Mouse (Mus musculus) neural tube, embryonic 14.5 days (tissue): ENCODE data around the gene Gmip. TPM values are rescaled to one million over a fixed set of nuclear protein-coding genes. Genes with fewer than 3 reads are reported as not detected.
A peak's percentile ranks its signal among the peaks of the same experiment; 100 is the strongest.

Experiments
- ATAC-seq: fragments of 200-750 bp; cut with Nextera tagmentation; 2 replicates; pipeline ENCODE4 v1.8.0; 2017; ENCODE audit warnings: low read depth, mild to moderate bottlenecking, moderate TSS enrichment, moderate library complexity
- H3K27ac ChIP-seq: fragments of 300-500 bp; sonication (generic); 2 replicates; pipeline ENCODE4 v1.5.1; 2014; ENCODE audit warnings: low read depth, mild to moderate bottlenecking, control low read depth, low read length, moderate library complexity, mixed read lengths
- H3K27me3 ChIP-seq: fragments of 300-500 bp; sonication (generic); 2 replicates; pipeline ENCODE4 v1.6.1; 2014; ENCODE audit warnings: low read length; ENCODE audit not compliant: control insufficient read depth, insufficient read depth
- H3K36me3 ChIP-seq: fragments of 300-500 bp; sonication (generic); 2 replicates; pipeline ENCODE4 v1.6.1; 2014; ENCODE audit warnings: low read length, mixed read lengths; ENCODE audit not compliant: control insufficient read depth, insufficient read depth
- H3K4me1 ChIP-seq: fragments of 300-500 bp; sonication (generic); 2 replicates; pipeline ENCODE4 v1.6.1; 2014; ENCODE audit warnings: low read length; ENCODE audit not compliant: control insufficient read depth, insufficient read depth
- H3K4me2 ChIP-seq: fragments of 300-500 bp; sonication (generic); 2 replicates; pipeline ENCODE4 v1.6.1; 2014; ENCODE audit warnings: mild to moderate bottlenecking, low read depth, low read length, control low read depth
- H3K4me3 ChIP-seq: fragments of 300-500 bp; sonication (generic); 2 replicates; pipeline ENCODE4 v1.5.1; 2014; ENCODE audit warnings: low read depth, low read length, control low read depth, mixed read lengths
- H3K9ac ChIP-seq: fragments of 300-500 bp; sonication (generic); replicated peaks from 2 replicates; pipeline ENCODE4 v1.6.1; 2014; ENCODE audit warnings: low read depth, mild to moderate bottlenecking, control low read depth, low read length, mixed read lengths
- H3K9me3 ChIP-seq: fragments of 300-500 bp; sonication (generic); 2 replicates; pipeline ENCODE4 v1.6.1; 2016; ENCODE audit warnings: low read length; ENCODE audit not compliant: control insufficient read depth
- WGBS: fragments of 180-500 bp; shearing (Covaris S2); extraction: QIAGEN DNeasy Blood & Tissue Kit; methylation state at CpG from one replicate; pipeline ENCODE4 v1.1.7; 2014; 5-methylcytosine and 5-hydroxymethylcytosine counted together
- polyA plus RNA-seq: library from polyadenylated mRNA; unstranded; fragments of >200 nt; fragmentation: Nextera tagmentation; extraction: Ambion mirVana; gene quantifications from 2 replicates; pipeline ENCODE4 v1.2.1, GENCODE M21; 2014

Gene Gmip
- polyA plus RNA-seq, 1 experiment from 2014 or later = 31.3 TPM

GRCm38 (mm10) chr8:69808864-69809403 lies 455 bp downstream of the Gmip start:
- H3K9ac ChIP-seq = peak overlapping the region; percentile 70
- H3K27me3 ChIP-seq = no peaks in the 10 kb centered on the region
- peak overlapping the region; percentile 61 for H3K4me3 ChIP-seq
- peak; percentile 76 for ATAC-seq
- H3K4me2 ChIP-seq = peak overlapping the region; percentile 74
- H3K4me1 ChIP-seq = peaks cover 4% of the 10 kb centered on the region; the same call in 1 of the 2 replicates
- peaks cover 37% of the 10 kb centered on the region for H3K36me3 ChIP-seq
- under 1% methylated on average over 23 of the region's 23 CpGs for WGBS
- peak overlapping the region; percentile 74 for H3K27ac ChIP-seq
- H3K9me3 ChIP-seq = no peaks in the 10 kb centered on the region

GRCm38 (mm10) chr8:69809820-69810219 lies 1.3 kb downstream of the Gmip start:
- peaks cover 37% of the 10 kb centered on the region for H3K36me3 ChIP-seq
- no peak overlapping the region; the same call in 1 of the 2 replicates for H3K9ac ChIP-seq
- peak overlapping the region; percentile 74 for H3K4me2 ChIP-seq
- no peak for ATAC-seq
- no peaks in the 10 kb centered on the region for H3K27me3 ChIP-seq
- H3K4me1 ChIP-seq = peaks cover 4% of the 10 kb centered on the region; the same call in 1 of the 2 replicates
- 61% methylated on average over 3 of the region's 3 CpGs for WGBS
- no peak overlapping the region; the same call in 1 of the 2 replicates for H3K27ac ChIP-seq
- H3K9me3 ChIP-seq = no peaks in the 10 kb centered on the region
- no peak overlapping the region; the same call in 1 of the 2 replicates for H3K4me3 ChIP-seq

- Histone ChIP-seq H3K4me1 (peaks cover 1% of the 10 kb centered on the region; the same call in 1 of the 2 replicates), H3K9me3 (no peaks in the 10 kb centered on the region), H3K36me3 (peaks cover 38% of the 10 kb centered on the region), H3K4me2 (no peak overlapping the region), H3K9ac (no peak overlapping the region), H3K27ac (no peak overlapping the region), H3K4me3 (no peak overlapping the region), H3K27me3 (no peaks in the 10 kb centered on the region)
- 97% methylated on average over 2 of the region's 2 CpGs for WGBS
- ATAC-seq = no peak
Observed at GRCm38 (mm10) chr8:69814881-69815280, 6.4 kb downstream of the Gmip start.

GRCm38 (mm10) chr8:69815396-69815795 lies 6.9 kb downstream of the Gmip start:
- H3K27ac ChIP-seq = no peak overlapping the region
- no peaks in the 10 kb centered on the region for H3K27me3 ChIP-seq
- no peaks in the 10 kb centered on the region for H3K4me1 ChIP-seq
- no peak overlapping the region for H3K4me2 ChIP-seq
- WGBS = 93% methylated on average over 4 of the region's 4 CpGs
- no peaks in the 10 kb centered on the region for H3K9me3 ChIP-seq
- H3K4me3 ChIP-seq = no peak overlapping the region
- no peak for ATAC-seq
- H3K9ac ChIP-seq = no peak overlapping the region
- peaks cover 38% of the 10 kb centered on the region for H3K36me3 ChIP-seq

- H3K4me3 ChIP-seq = no peak overlapping the region
- WGBS = 87% methylated on average over 9 of the region's 9 CpGs
- H3K9ac ChIP-seq = no peak overlapping the region
- no peak for ATAC-seq
- peaks cover 22% of the 10 kb centered on the region for H3K36me3 ChIP-seq
- no peak overlapping the region for H3K4me2 ChIP-seq
- no peaks in the 10 kb centered on the region for H3K9me3 ChIP-seq
- H3K27ac ChIP-seq = no peak overlapping the region
- peaks cover 26% of the 10 kb centered on the region for H3K4me1 ChIP-seq
- no peaks in the 10 kb centered on the region for H3K27me3 ChIP-seq
Observed at GRCm38 (mm10) chr8:69820466-69820865, 12.0 kb downstream of the Gmip start.

- peak; percentile 65 for ATAC-seq
- Histone ChIP-seq H3K9ac (peak overlapping the region; percentile 51), H3K9me3 (no peaks in the 10 kb centered on the region), H3K36me3 (peaks cover 15% of the 10 kb centered on the region), H3K4me1 (peaks cover 26% of the 10 kb centered on the region), H3K4me3 (peak overlapping the region; percentile 62), H3K27ac (no peak overlapping the region), H3K27me3 (no peaks in the 10 kb centered on the region), H3K4me2 (peak overlapping the region; percentile 79)
- WGBS = 2% methylated on average over 16 of the region's 22 CpGs
Observed at GRCm38 (mm10) chr8:69821971-69822385, 13.5 kb downstream of the Gmip start.

- Histone ChIP-seq H3K36me3 (peaks cover 9% of the 10 kb centered on the region; the same call in 1 of the 2 replicates), H3K4me2 (peak within 1 kb of the TSS; percentile 79), H3K4me3 (peak within 1 kb of the TSS; percentile 62), H3K9ac (peak within 1 kb of the TSS; percentile 51), H3K27ac (peak within 1 kb of the TSS; percentile 4; the same call in 1 of the 2 replicates), H3K9me3 (no peaks in the 10 kb centered on the region), H3K27me3 (no peaks in the 10 kb centered on the region), H3K4me1 (peaks cover 26% of the 10 kb centered on the region)
- peak; percentile 76 for ATAC-seq
- WGBS = 2% methylated on average over 31 of the region's 35 CpGs
Observed at GRCm38 (mm10) chr8:69822386-69823191, 14.1 kb downstream of the Gmip start, which contains the start of gene Lpar2. Gene Lpar2, plus strand, starts transcription at chr8:69822429.

- WGBS = 93% methylated on average over 12 of the region's 12 CpGs
- peaks cover 26% of the 10 kb centered on the region for H3K4me1 ChIP-seq
- no peak overlapping the region for H3K27ac ChIP-seq
- H3K4me2 ChIP-seq = no peak overlapping the region
- no peaks in the 10 kb centered on the region for H3K9me3 ChIP-seq
- no peak for ATAC-seq
- H3K27me3 ChIP-seq = no peaks in the 10 kb centered on the region
- H3K4me3 ChIP-seq = no peak overlapping the region
- H3K9ac ChIP-seq = no peak overlapping the region
- 0 out of 2 replicates have a peak, but pooled peaks cover 2% of the 10 kb centered on the region for H3K36me3 ChIP-seq
Observed at GRCm38 (mm10) chr8:69826371-69826770, 17.9 kb downstream of the Gmip start.
